Mouse (Mus musculus): ENCODE data around the gene Eno3. TPM values are rescaled to one million over a fixed set of nuclear protein-coding genes. Genes with fewer than 3 reads are reported as not detected.

The Eno3 gene
- polyA plus RNA-seq, 1 experiment from 2014 or later, result 52.3 TPM

GRCm38 (mm10) chr11:70678092-70678491 lies 21.1 kb downstream of the Eno3 start:
- Histone ChIP-seq H3K9ac (no peak overlapping the region), H3K27me3 (no peaks in the 10 kb centered on the region), H3K27ac (no peak overlapping the region), H3K36me3 (peaks cover 80% of the 10 kb centered on the region), H3K4me1 (peaks cover 5% of the 10 kb centered on the region; the same call in 1 of the 2 replicates), H3K4me2 (replicated peaks) (no peak overlapping the region), H3K9me3 (no peaks in the 10 kb centered on the region), H3K4me3 (no peak overlapping the region)
- WGBS, result 82% methylated on average over 9 of the region's 9 CpGs
- ATAC-seq (ENCODE audit: low FRiP score, low read depth), result no peak

- Histone ChIP-seq H3K27ac (no peak overlapping the region), H3K4me3 (no peak overlapping the region), H3K4me1 (peaks cover 5% of the 10 kb centered on the region; the same call in 1 of the 2 replicates), H3K4me2 (replicated peaks) (no peak overlapping the region), H3K9me3 (no peaks in the 10 kb centered on the region), H3K27me3 (no peaks in the 10 kb centered on the region), H3K9ac (no peak overlapping the region), H3K36me3 (peaks cover 84% of the 10 kb centered on the region)
- ATAC-seq (ENCODE audit: low FRiP score, low read depth), result no peak
- WGBS, result 67% methylated on average over 2 of the region's 2 CpGs
These were observed 21.6 kb downstream of the Eno3 start for GRCm38 (mm10) chr11:70678576-70678975.

- H3K36me3 ChIP-seq, result peaks cover 84% of the 10 kb centered on the region
- WGBS, result 94% methylated on average over 8 of the region's 8 CpGs
- ATAC-seq (ENCODE audit: low FRiP score, low read depth), result no peak
- no peak overlapping the region for H3K27ac ChIP-seq
- H3K4me1 ChIP-seq, result peaks cover 5% of the 10 kb centered on the region; the same call in 1 of the 2 replicates
- H3K4me3 ChIP-seq, result no peak overlapping the region
- H3K9ac ChIP-seq, result no peak overlapping the region
- H3K4me2 ChIP-seq (replicated peaks), result no peak overlapping the region
- H3K27me3 ChIP-seq, result no peaks in the 10 kb centered on the region
- no peaks in the 10 kb centered on the region for H3K9me3 ChIP-seq
These were observed 22.4 kb downstream of the Eno3 start for GRCm38 (mm10) chr11:70679361-70679760.

- peaks cover 5% of the 10 kb centered on the region; the same call in 1 of the 2 replicates for H3K4me1 ChIP-seq
- WGBS, result 94% methylated on average over 5 of the region's 8 CpGs
- no peak overlapping the region for H3K4me3 ChIP-seq
- peaks cover 83% of the 10 kb centered on the region for H3K36me3 ChIP-seq
- H3K9me3 ChIP-seq, result no peaks in the 10 kb centered on the region
- no peak overlapping the region for H3K27ac ChIP-seq
- no peaks in the 10 kb centered on the region for H3K27me3 ChIP-seq
- H3K4me2 ChIP-seq (replicated peaks), result no peak overlapping the region
- H3K9ac ChIP-seq, result no peak overlapping the region
- ATAC-seq (ENCODE audit: low FRiP score, low read depth), result no peak
These were observed 22.9 kb downstream of the Eno3 start for GRCm38 (mm10) chr11:70679894-70680293.

GRCm38 (mm10) chr11:70681170-70681569 lies 24.2 kb downstream of the Eno3 start:
- no peak overlapping the region for H3K27ac ChIP-seq

GRCm38 (mm10) chr11:70681897-70682581 lies 25.0 kb downstream of the Eno3 start:
- no peak overlapping the region for H3K27ac ChIP-seq
- H3K9ac ChIP-seq, result 0 out of 2 replicates have a peak overlapping the region, but pooled peaks have one; percentile 19
- H3K4me1 ChIP-seq, result peaks cover 15% of the 10 kb centered on the region
- H3K9me3 ChIP-seq, result no peaks in the 10 kb centered on the region
- H3K4me2 ChIP-seq (replicated peaks), result no peak overlapping the region
- no peaks in the 10 kb centered on the region for H3K27me3 ChIP-seq
- WGBS, result 19% methylated on average over 11 of the region's 11 CpGs
- 0 out of 2 replicates have a peak, but pooled peaks have one; percentile 32 for ATAC-seq (ENCODE audit: low FRiP score, low read depth)
- no peak overlapping the region for H3K4me3 ChIP-seq
- H3K36me3 ChIP-seq, result peaks cover 70% of the 10 kb centered on the region

More at GRCm38 (mm10) chr11:70681170-70681569, 24.2 kb downstream of the Eno3 start:
- 63% methylated on average over 12 of the region's 12 CpGs for WGBS
- H3K4me2 ChIP-seq (replicated peaks), result no peak overlapping the region
- H3K4me1 ChIP-seq, result peaks cover 6% of the 10 kb centered on the region
- peaks cover 78% of the 10 kb centered on the region for H3K36me3 ChIP-seq
- no peaks in the 10 kb centered on the region for H3K27me3 ChIP-seq
- H3K4me3 ChIP-seq, result no peak overlapping the region
- H3K9ac ChIP-seq, result no peak overlapping the region
- H3K9me3 ChIP-seq, result no peaks in the 10 kb centered on the region
- ATAC-seq (ENCODE audit: low FRiP score, low read depth), result no peak

- Histone ChIP-seq H3K9me3 (no peaks in the 10 kb centered on the region), H3K4me3 (no peak overlapping the region), H3K4me2 (replicated peaks) (no peak overlapping the region), H3K27ac (no peak overlapping the region), H3K9ac (no peak overlapping the region), H3K27me3 (no peaks in the 10 kb centered on the region), H3K36me3 (peaks cover 63% of the 10 kb centered on the region), H3K4me1 (peaks cover 24% of the 10 kb centered on the region)
- ATAC-seq (ENCODE audit: low FRiP score, low read depth), result no peak
- WGBS, result 91% methylated on average over 5 of the region's 5 CpGs
These were observed 26.6 kb downstream of the Eno3 start for GRCm38 (mm10) chr11:70683640-70684039.

GRCm38 (mm10) chr11:70686901-70687566 lies 30.0 kb downstream of the Eno3 start:
- ATAC-seq (ENCODE audit: low FRiP score, low read depth), result peak; percentile 68
- Histone ChIP-seq H3K36me3 (peaks cover 35% of the 10 kb centered on the region), H3K9me3 (no peaks in the 10 kb centered on the region), H3K4me3 (peak overlapping the region; percentile 86), H3K27ac (peak overlapping the region; percentile 86), H3K4me1 (peaks cover 27% of the 10 kb centered on the region), H3K27me3 (no peaks in the 10 kb centered on the region), H3K9ac (peak overlapping the region; percentile 86), H3K4me2 (replicated peaks) (peak overlapping the region; percentile 87)
- WGBS, result 3% methylated on average over 16 of the region's 16 CpGs

GRCm38 (mm10) chr11:70687601-70688199 lies 30.7 kb downstream of the Eno3 start, which contains the start of gene Camta2:
Camta2 (minus strand) TSS chr11:70688105.
- Histone ChIP-seq H3K36me3 (peaks cover 29% of the 10 kb centered on the region), H3K4me3 (peak within 1 kb of the TSS; percentile 86), H3K27ac (peak within 1 kb of the TSS; percentile 86), H3K4me1 (peaks cover 24% of the 10 kb centered on the region), H3K9ac (peak within 1 kb of the TSS; percentile 86), H3K27me3 (no peaks in the 10 kb centered on the region), H3K9me3 (no peaks in the 10 kb centered on the region), H3K4me2 (replicated peaks) (peak within 1 kb of the TSS; percentile 87)
- WGBS, result under 1% methylated on average over 54 of the region's 55 CpGs
- ATAC-seq (ENCODE audit: low FRiP score, low read depth), result peak; percentile 83

- 13% methylated on average over 8 of the region's 8 CpGs for WGBS
- Histone ChIP-seq H3K27ac (peak overlapping the region; percentile 86; the same call in 1 of the 2 replicates), H3K36me3 (peaks cover 22% of the 10 kb centered on the region), H3K9ac (peak overlapping the region; percentile 86), H3K27me3 (no peaks in the 10 kb centered on the region), H3K4me2 (replicated peaks) (peak overlapping the region; percentile 87), H3K9me3 (no peaks in the 10 kb centered on the region), H3K4me1 (peaks cover 24% of the 10 kb centered on the region), H3K4me3 (peak overlapping the region; percentile 86)
- 0 out of 2 replicates have a peak, but pooled peaks have one; percentile 14 for ATAC-seq (ENCODE audit: low FRiP score, low read depth)
These were observed 31.4 kb downstream of the Eno3 start for GRCm38 (mm10) chr11:70688372-70688771.

GRCm38 (mm10) chr11:70689578-70689977 lies 32.6 kb downstream of the Eno3 start:
- no peak for ATAC-seq (ENCODE audit: low FRiP score, low read depth)
- Histone ChIP-seq H3K9me3 (no peaks in the 10 kb centered on the region), H3K9ac (no peak overlapping the region), H3K27ac (no peak overlapping the region), H3K4me3 (no peak overlapping the region), H3K27me3 (no peaks in the 10 kb centered on the region), H3K36me3 (peaks cover 10% of the 10 kb centered on the region), H3K4me2 (replicated peaks) (no peak overlapping the region), H3K4me1 (peaks cover 24% of the 10 kb centered on the region)
- WGBS, result 64% methylated on average over 4 of the region's 4 CpGs

- H3K36me3 ChIP-seq, result no peaks in the 10 kb centered on the region
- peaks cover 5% of the 10 kb centered on the region for H3K4me1 ChIP-seq
- WGBS, result 68% methylated on average over 3 of the region's 3 CpGs
- no peak overlapping the region for H3K4me3 ChIP-seq
- H3K9me3 ChIP-seq, result no peaks in the 10 kb centered on the region
- no peaks in the 10 kb centered on the region for H3K27me3 ChIP-seq
- H3K4me2 ChIP-seq (replicated peaks), result no peak overlapping the region
- H3K9ac ChIP-seq, result no peak overlapping the region
- no peak for ATAC-seq (ENCODE audit: low FRiP score, low read depth)
- no peak overlapping the region for H3K27ac ChIP-seq
These were observed 36.5 kb downstream of the Eno3 start for GRCm38 (mm10) chr11:70693504-70693903.
